Mouse (Mus musculus): ENCODE measurements around the gene Impg1.
"Not testable (repeated sequence)": the region's sequence is repeated elsewhere in the genome, so short reads cannot be mapped to it uniquely, and the experiment has no call there.

The Impg1 gene

GRCm38 (mm10) chr9:80344451-80345000 lies 120.8 kb downstream of the Impg1 start:
- no peak for DNase-seq (ENCODE audit: low read depth)

GRCm38 (mm10) chr9:80342520-80342919 lies 122.8 kb downstream of the Impg1 start:
- DNase-seq (ENCODE audit: low read depth), result no peak

GRCm38 (mm10) chr9:80341756-80342155 lies 123.5 kb downstream of the Impg1 start:
- DNase-seq (ENCODE audit: low read depth), result no peak

GRCm38 (mm10) chr9:80340927-80341326 lies 124.4 kb downstream of the Impg1 start:
- DNase-seq (ENCODE audit: low read depth), result no peak

GRCm38 (mm10) chr9:80338026-80338425 lies 127.3 kb downstream of the Impg1 start:
- DNase-seq (ENCODE audit: low read depth), result no peak

GRCm38 (mm10) chr9:80335660-80336357 lies 129.5 kb downstream of the Impg1 start:
- DNase-seq (ENCODE audit: low read depth), result no peak

GRCm38 (mm10) chr9:80333998-80334605 lies 131.2 kb downstream of the Impg1 start:
- DNase-seq (ENCODE audit: low read depth), result no peak

- DNase-seq (ENCODE audit: low read depth), result no peak
Observed at GRCm38 (mm10) chr9:80333466-80333865, 131.8 kb downstream of the Impg1 start.

- DNase-seq (ENCODE audit: low read depth), result peak; percentile 65
Observed at GRCm38 (mm10) chr9:80332153-80332552, 133.1 kb downstream of the Impg1 start.

GRCm38 (mm10) chr9:80321051-80321887 lies 144.0 kb downstream of the Impg1 start:
- DNase-seq (ENCODE audit: low read depth), result not testable (repeated sequence)

GRCm38 (mm10) chr9:80318027-80318426 lies 147.3 kb downstream of the Impg1 start:
- DNase-seq (ENCODE audit: low read depth), result no peak

GRCm38 (mm10) chr9:80315922-80316321 lies 149.4 kb downstream of the Impg1 start:
- DNase-seq (ENCODE audit: low read depth), result no peak

- no peak for DNase-seq (ENCODE audit: low read depth)
Observed at GRCm38 (mm10) chr9:80313610-80314009, 151.7 kb downstream of the Impg1 start.

GRCm38 (mm10) chr9:80307629-80308028 lies 157.7 kb downstream of the Impg1 start:
- no peak for DNase-seq (ENCODE audit: low read depth)

GRCm38 (mm10) chr9:80306853-80307252 lies 158.4 kb downstream of the Impg1 start:
- DNase-seq (ENCODE audit: low read depth), result no peak

GRCm38 (mm10) chr9:80306390-80306789 lies 158.9 kb downstream of the Impg1 start:
- no peak for DNase-seq (ENCODE audit: low read depth)

- DNase-seq (ENCODE audit: low read depth), result peak; percentile 35
Observed at GRCm38 (mm10) chr9:80303518-80303917, 161.8 kb downstream of the Impg1 start.

- no peak for DNase-seq (ENCODE audit: low read depth)
Observed at GRCm38 (mm10) chr9:80299031-80299430, 166.2 kb downstream of the Impg1 start.

GRCm38 (mm10) chr9:80296086-80296485 lies 169.2 kb downstream of the Impg1 start:
- DNase-seq (ENCODE audit: low read depth), result no peak

GRCm38 (mm10) chr9:80293056-80293584 lies 172.2 kb downstream of the Impg1 start:
- peak; percentile 55 for DNase-seq (ENCODE audit: low read depth)

GRCm38 (mm10) chr9:80286845-80287244 lies 178.4 kb downstream of the Impg1 start:
- no peak for DNase-seq (ENCODE audit: low read depth)

- DNase-seq (ENCODE audit: low read depth), result no peak
Observed at GRCm38 (mm10) chr9:80284539-80285174, 180.6 kb downstream of the Impg1 start.
